Mouse (Mus musculus) embryonic facial prominence, embryonic 10.5 days (tissue): Measurements from ENCODE around the gene Gm10842. TPM values are rescaled to one million over a fixed set of nuclear protein-coding genes. Genes with fewer than 3 reads are reported as not detected.
A peak's percentile ranks its signal among the peaks of the same experiment; 100 is the strongest.
"Not testable (repeated sequence)": the region's sequence is repeated elsewhere in the genome, so short reads cannot be mapped to it uniquely, and the experiment has no call there.

Experiments
- DNase-seq: peaks from one replicate; pipeline ENCODE4 v3.0.0-alpha.2; 2017; ENCODE audit warnings: low spot score
- H3K27ac ChIP-seq: fragments of 300-500 bp; sonication (generic); replicated peaks from 2 replicates; pipeline ENCODE4 v1.5.1; 2016; ENCODE audit warnings: mild to moderate bottlenecking
- H3K27me3 ChIP-seq: fragments of 300-500 bp; sonication (generic); replicated peaks from 2 replicates; pipeline ENCODE4 v1.6.1; 2016; ENCODE audit warnings: low read depth, mild to moderate bottlenecking; ENCODE audit not compliant: poor library complexity, severe bottlenecking
- H3K36me3 ChIP-seq: fragments of 300-500 bp; sonication (generic); replicated peaks from 2 replicates; pipeline ENCODE4 v1.6.1; 2016; ENCODE audit warnings: mild to moderate bottlenecking, moderate library complexity
- H3K4me1 ChIP-seq: fragments of 300-500 bp; sonication (generic); 2 replicates; pipeline ENCODE4 v1.6.1; 2016
- H3K4me3 ChIP-seq: fragments of 300-500 bp; sonication (generic); 2 replicates; pipeline ENCODE4 v1.5.1; 2016; ENCODE audit warnings: mild to moderate bottlenecking, moderate library complexity
- H3K9me3 ChIP-seq: fragments of 300-500 bp; sonication (generic); 2 replicates; pipeline ENCODE4 v1.6.1; 2016; ENCODE audit warnings: mild to moderate bottlenecking
- WGBS: fragments of 180-500 bp; shearing (Covaris S2); methylation state at CpG from one replicate; pipeline ENCODE4 v1.1.7; 2016; 5-methylcytosine and 5-hydroxymethylcytosine counted together
- polyA plus RNA-seq: library from polyadenylated mRNA; unstranded; fragments of >200 nt; fragmentation: Nextera tagmentation; extraction: Ambion mirVana; gene quantifications from 2 replicates; pipeline ENCODE4 v1.2.1, GENCODE M21; 2016

Gm10842 gene
- not detected in 2 replicates for polyA plus RNA-seq

DNA sequence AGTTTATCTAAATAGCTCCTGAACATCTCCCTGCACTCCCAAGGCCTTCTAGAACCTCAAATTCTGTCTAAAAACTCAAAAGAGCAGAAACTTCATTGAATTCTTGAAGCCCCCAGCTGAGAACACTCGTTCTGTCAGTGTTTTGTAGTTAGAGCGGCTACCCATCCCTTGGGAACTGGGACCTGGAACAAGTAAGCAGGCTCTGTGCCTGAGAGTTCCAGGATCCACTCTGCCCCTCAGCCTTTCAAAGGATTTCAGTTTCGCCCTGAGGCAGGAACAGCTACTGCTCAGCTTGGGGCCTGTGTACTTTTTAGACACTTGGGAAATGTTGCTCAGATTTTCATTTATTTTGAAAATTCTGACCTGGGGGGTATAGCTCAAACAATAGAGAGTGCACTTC, at the start of gene Gm10842:
TSS of gene Gm10842 (plus strand) at position 301 of the 400 bp plus-strand sequence.
- 69% methylated on average over 3 of the region's 3 CpGs for WGBS
- peaks cover 17% of the 10 kb centered on the region for H3K4me1 ChIP-seq
- peaks cover 16% of the 10 kb centered on the region for H3K27me3 ChIP-seq
- peaks cover 6% of the 10 kb centered on the region; the same call in 1 of the 2 replicates for H3K36me3 ChIP-seq
- no peak within 1 kb of the TSS for H3K4me3 ChIP-seq
- no peaks in the 10 kb centered on the region for H3K9me3 ChIP-seq
- no peak for DNase-seq
- no peak within 1 kb of the TSS for H3K27ac ChIP-seq

GRCm38 (mm10) chr11:105112448-105112847, 34.2 kb upstream of the Gm10842 start:
- H3K4me1 ChIP-seq, H3K9me3 ChIP-seq, H3K27ac ChIP-seq, H3K4me3 ChIP-seq, H3K36me3 ChIP-seq, DNase-seq, H3K27me3 ChIP-seq: not testable (repeated sequence)
- WGBS, result 79% methylated on average over 22 of the region's 22 CpGs

GRCm38 (mm10) chr11:105117814-105118213, 28.9 kb upstream of the Gm10842 start:
- Histone ChIP-seq H3K4me1 (0 out of 2 replicates have a peak, but pooled peaks cover 2% of the 10 kb centered on the region), H3K36me3 (no peaks in the 10 kb centered on the region), H3K27ac (no peak overlapping the region), H3K9me3 (no peaks in the 10 kb centered on the region), H3K27me3 (no peaks in the 10 kb centered on the region), H3K4me3 (no peak overlapping the region)
- WGBS, result 86% methylated on average over 7 of the region's 7 CpGs
- no peak for DNase-seq

DNA sequence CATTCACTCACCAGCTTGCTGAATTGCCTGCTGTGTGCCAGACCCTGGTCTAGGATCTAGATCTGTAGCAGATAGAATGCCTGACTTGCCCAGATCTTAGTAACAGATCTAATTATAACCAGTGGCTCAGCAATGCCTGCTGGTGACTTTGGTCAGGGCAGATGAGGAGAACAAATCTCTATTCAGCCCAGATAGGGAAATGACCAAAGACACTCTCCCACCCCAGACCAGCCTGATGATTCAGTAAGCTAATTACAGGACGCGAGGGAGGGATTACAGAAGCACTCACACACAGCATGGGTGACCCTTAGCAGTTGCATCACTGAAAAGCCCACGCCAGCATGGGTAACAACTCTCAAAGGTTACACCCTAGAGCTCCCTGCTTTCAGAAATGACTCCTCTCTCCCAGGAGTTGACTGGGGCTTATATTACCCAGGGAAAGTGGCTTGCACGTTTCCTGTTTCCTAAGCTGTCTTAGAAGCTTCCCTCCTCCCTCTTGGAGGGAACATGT, 26.1 kb upstream of the Gm10842 start:
- no peak for DNase-seq
- Histone ChIP-seq H3K4me3 (no peak overlapping the region), H3K36me3 (no peaks in the 10 kb centered on the region), H3K27me3 (no peaks in the 10 kb centered on the region), H3K9me3 (no peaks in the 10 kb centered on the region), H3K4me1 (0 out of 2 replicates have a peak, but pooled peaks cover 2% of the 10 kb centered on the region), H3K27ac (no peak overlapping the region)
- WGBS, result 20% methylated on average over 4 of the region's 4 CpGs

DNA sequence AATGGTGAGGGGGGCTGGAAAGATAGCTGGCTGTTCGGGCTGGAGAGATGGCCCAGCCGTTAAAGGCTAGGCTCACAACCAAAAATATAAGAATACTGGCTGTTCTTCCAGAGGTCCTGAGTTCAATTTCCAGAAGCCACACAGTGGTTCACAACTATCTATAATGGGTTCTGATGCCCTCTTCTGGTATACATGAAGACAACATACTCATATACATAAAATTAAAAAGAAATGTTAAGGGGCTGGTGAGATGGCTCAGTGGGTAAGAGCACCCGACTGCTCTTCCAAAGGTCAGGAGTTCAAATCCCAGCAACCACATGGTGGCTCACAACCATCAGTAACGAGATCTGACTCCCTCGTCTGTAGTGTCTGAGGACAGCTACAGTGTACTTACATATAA, 24.9 kb upstream of the Gm10842 start:
- H3K27me3 ChIP-seq, H3K4me1 ChIP-seq, H3K9me3 ChIP-seq, H3K4me3 ChIP-seq, H3K36me3 ChIP-seq, H3K27ac ChIP-seq, DNase-seq: not testable (repeated sequence)
- WGBS, result 75% methylated on average over 5 of the region's 5 CpGs

GRCm38 (mm10) chr11:105123986-105124385, 22.7 kb upstream of the Gm10842 start:
- Histone ChIP-seq H3K9me3 (no peaks in the 10 kb centered on the region), H3K27me3 (no peaks in the 10 kb centered on the region), H3K36me3 (peaks cover 4% of the 10 kb centered on the region), H3K4me3 (no peak overlapping the region), H3K27ac (no peak overlapping the region), H3K4me1 (peaks cover 12% of the 10 kb centered on the region)
- peak; percentile 64 for DNase-seq
- 10% methylated on average over 9 of the region's 9 CpGs for WGBS

- Histone ChIP-seq H3K4me1 (peaks cover 10% of the 10 kb centered on the region), H3K9me3 (no peaks in the 10 kb centered on the region), H3K36me3 (peaks cover 24% of the 10 kb centered on the region), H3K27ac (peak within 1 kb of the TSS; percentile 80), H3K27me3 (no peaks in the 10 kb centered on the region), H3K4me3 (peak within 1 kb of the TSS; percentile 93)
- 1% methylated on average over 38 of the region's 38 CpGs for WGBS
- DNase-seq, result peak; percentile 92
Observed at GRCm38 (mm10) chr11:105125735-105126519, 20.8 kb upstream of the Gm10842 start, which contains the start of gene Mettl2. Mettl2 (plus strand) TSS chr11:105126425.

GRCm38 (mm10) chr11:105126520-105127029, 20.1 kb upstream of the Gm10842 start:
- Histone ChIP-seq H3K36me3 (peaks cover 30% of the 10 kb centered on the region), H3K4me3 (peak overlapping the region; percentile 93), H3K27me3 (no peaks in the 10 kb centered on the region), H3K27ac (peak overlapping the region; percentile 80), H3K4me1 (peaks cover 10% of the 10 kb centered on the region), H3K9me3 (no peaks in the 10 kb centered on the region)
- DNase-seq, result no peak
- under 1% methylated on average over 49 of the region's 49 CpGs for WGBS

DNA sequence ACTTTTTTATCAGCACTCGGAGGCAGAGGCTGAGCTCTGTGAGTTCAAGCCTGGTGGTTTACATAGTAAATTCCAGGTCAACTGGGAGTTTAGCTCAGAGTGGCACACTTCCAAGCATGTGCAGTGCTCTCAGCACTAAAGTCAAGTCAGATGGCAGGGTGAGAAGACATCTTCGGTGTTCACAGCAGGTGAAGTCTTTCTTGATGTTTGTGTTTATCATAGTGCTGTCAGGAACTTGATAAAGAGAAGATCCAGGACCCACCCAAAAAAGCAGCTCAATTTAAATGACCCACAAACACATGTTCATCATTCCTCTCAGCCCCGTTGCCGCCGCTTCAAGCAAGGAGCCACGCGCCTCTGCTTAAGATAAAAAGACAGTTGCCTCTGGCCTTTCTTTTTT, 11.0 kb upstream of the Gm10842 start:
- Histone ChIP-seq H3K4me1 (no peaks in the 10 kb centered on the region), H3K4me3 (no peak overlapping the region), H3K36me3 (peaks cover 100% of the 10 kb centered on the region), H3K27me3 (no peaks in the 10 kb centered on the region), H3K27ac (no peak overlapping the region), H3K9me3 (no peaks in the 10 kb centered on the region)
- WGBS, result 93% methylated on average over 7 of the region's 7 CpGs
- no peak for DNase-seq

- peaks cover 98% of the 10 kb centered on the region for H3K36me3 ChIP-seq
- not testable (repeated sequence) for DNase-seq, H3K27ac ChIP-seq, H3K27me3 ChIP-seq, H3K4me3 ChIP-seq, H3K4me1 ChIP-seq, H3K9me3 ChIP-seq
- WGBS, result 87% methylated on average over 2 of the region's 2 CpGs
Observed at GRCm38 (mm10) chr11:105137255-105137654, 9.4 kb upstream of the Gm10842 start.

DNA sequence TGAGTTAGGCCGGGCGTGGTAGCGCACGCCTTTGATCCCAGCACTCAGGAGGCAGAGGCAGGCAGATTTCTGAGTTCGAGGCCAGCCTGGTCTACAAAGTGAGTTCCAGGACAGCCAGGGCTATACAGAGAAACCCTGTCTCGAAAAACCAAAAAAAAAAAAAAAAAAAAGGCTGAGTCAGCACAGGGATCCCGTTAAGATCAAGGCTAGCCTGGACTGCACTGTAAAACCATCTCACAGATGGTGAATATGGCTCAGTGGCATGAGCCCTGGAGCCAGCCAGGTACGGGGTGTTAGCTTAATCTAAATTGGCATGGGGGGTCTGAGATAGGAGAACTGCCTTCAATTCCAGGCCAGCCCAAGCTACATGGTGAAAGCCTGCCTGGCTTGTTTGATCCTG, 6.2 kb upstream of the Gm10842 start:
- not testable (repeated sequence) for DNase-seq, H3K27ac ChIP-seq, H3K4me1 ChIP-seq, H3K4me3 ChIP-seq, H3K27me3 ChIP-seq, H3K9me3 ChIP-seq
- peaks cover 66% of the 10 kb centered on the region for H3K36me3 ChIP-seq
- WGBS, result 90% methylated on average over 8 of the region's 8 CpGs

DNA sequence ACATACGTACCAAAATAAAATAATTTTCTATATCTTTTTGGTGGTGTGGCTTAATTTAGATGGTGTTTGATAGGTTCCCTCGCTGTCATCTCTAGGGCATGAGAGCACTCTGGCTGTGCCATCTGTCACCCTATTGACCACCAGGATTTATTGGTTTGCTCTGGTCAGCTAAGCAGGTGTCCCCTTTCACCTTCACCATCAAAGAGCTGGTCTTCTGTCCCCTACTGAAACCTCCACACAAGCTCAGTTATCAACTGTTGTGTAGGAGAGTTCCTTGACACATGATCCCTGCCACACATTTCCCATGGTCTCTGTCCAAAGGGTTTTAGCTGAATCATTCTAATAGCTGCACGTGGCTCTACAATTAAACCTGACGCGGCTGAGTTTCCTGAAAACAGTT, 5.6 kb upstream of the Gm10842 start:
- Histone ChIP-seq H3K4me1 (peaks cover 7% of the 10 kb centered on the region; the same call in 1 of the 2 replicates), H3K9me3 (no peaks in the 10 kb centered on the region), H3K36me3 (peaks cover 60% of the 10 kb centered on the region), H3K27ac (no peak overlapping the region), H3K27me3 (no peaks in the 10 kb centered on the region), H3K4me3 (no peak overlapping the region)
- no peak for DNase-seq
- 86% methylated on average over 5 of the region's 5 CpGs for WGBS

GRCm38 (mm10) chr11:105143564-105143963, 3.1 kb upstream of the Gm10842 start:
- Histone ChIP-seq H3K27me3 (no peaks in the 10 kb centered on the region), H3K4me1 (peaks cover 7% of the 10 kb centered on the region; the same call in 1 of the 2 replicates), H3K4me3 (no peak overlapping the region), H3K27ac (no peak overlapping the region), H3K9me3 (no peaks in the 10 kb centered on the region), H3K36me3 (peaks cover 35% of the 10 kb centered on the region)
- no peak for DNase-seq
